Mouse (Mus musculus) inflammation-experienced regulatory T-cells, adult 6 months (primary cell): ENCODE results near the gene Lbh. TPM values are rescaled to one million over a fixed set of nuclear protein-coding genes. Genes with fewer than 3 reads are reported as not detected.

Source experiments
- ATAC-seq: one replicate; pipeline ENCODE4 v1.8.0; 2017
- polyA plus RNA-seq, 3 experiments: library from polyadenylated mRNA; unstranded; fragments of 100-300 nt; shearing (Covaris generic); gene quantifications; one replicate each; pipeline ENCODE4 v1.2.1; 2017

Gene Lbh
- polyA plus RNA-seq, 3 experiments from 2014 or later: 21.0 to 45.8 (median 30.0) TPM

DNA sequence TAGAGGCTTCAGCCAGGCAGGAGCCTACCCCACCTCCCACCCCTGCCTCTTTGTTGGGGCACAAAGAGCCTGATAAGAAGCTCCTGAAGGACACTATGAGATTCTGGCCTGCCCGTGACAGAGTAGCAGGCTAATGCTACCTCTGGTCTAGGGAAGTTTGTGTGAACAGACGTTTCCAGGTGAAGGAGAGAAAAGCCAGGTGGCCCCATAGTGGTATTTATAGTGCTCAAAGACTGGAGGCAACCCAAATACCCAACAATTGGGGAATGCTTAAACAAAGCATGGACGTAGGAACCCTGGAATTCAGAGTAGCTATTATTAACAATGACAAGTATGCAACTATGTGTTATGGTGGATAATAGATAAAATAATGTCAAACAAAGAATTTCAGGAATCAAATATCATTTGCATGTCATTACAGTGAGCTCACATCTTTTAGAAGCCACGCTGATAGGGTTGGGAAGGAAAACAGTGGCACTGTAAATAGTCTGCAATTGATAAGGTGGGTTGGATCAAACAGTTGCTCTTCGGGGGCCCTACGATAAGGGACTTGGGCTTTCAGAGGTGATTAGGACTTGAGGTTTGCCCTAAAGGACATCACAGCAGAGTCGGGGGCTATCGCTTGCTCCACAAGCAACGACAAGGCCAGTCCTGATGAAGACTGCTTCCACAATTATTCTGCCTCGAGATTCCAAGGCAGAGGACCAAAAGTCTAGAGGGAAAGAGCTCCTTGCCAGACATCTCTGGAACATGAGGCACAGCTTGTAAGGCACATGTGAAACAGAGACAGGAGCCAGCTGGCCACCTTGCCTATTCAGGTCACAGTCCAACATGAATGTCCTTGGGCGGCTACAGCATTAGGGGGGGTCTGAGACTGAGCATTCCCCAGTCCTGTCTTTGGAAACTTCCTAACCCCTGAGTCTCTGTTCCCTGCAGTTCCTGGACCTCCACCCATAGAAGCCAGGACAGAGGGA lies 58.4 kb downstream of the Lbh start:
- no peak for ATAC-seq

DNA sequence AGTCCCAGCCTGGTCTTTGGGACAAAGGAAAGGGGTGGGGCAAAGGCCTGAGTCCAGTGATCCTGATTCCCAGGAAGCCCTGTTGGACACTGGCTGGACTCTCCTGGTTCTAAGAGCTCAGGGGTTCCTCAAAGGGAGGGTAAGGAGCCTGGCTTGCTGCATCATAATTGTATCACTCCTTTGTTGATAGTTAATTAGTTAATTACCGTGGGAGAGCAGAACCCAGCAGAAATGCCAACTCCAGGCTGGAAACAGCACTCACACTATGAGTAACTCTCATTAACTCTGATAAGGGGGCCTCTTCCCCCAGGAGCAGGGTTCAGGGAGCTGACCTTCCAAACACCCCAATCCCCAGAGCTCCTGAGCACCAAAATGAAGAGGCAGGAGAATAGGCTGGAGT lies 59.5 kb downstream of the Lbh start:
- ATAC-seq: no peak

DNA sequence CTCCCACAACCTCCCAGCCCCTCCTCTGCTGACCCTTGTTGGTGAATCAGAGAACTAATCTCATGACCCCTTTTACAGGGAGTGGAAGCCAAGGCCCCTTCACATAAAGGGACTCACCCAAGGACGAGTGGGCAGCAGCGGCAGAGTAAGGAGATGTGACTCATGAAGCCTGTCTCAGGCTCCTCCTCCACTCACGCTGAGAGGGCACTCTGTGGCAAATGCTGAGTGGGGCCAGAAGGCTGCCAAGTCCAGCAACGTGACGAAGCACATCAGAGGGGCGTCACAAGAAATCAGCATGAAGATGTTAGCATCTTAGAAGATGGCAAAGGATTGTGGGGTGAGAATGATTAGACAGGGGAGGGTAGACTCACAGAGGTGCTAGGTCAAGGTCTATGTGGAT lies 64.1 kb downstream of the Lbh start:
- no peak for ATAC-seq

DNA sequence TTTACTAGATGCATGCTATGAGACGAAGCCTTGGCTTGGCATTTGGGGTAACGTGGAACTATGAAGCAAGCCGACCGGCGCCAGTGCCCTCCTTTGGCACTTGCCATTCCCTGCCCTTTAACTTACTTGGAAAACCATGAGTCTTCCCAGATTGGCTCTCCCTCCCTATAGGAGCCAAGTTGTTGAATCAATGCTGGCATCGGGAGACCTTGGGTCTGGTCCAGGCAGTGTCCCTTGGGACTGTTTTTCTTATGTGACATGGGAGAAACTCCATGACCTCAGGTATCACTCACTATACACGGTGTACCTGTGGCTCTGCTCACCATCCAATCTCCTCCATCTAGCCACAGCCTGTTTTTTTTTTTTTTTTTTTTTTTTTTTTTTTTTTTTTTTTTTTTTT lies 65.4 kb downstream of the Lbh start:
- no peak for ATAC-seq

DNA sequence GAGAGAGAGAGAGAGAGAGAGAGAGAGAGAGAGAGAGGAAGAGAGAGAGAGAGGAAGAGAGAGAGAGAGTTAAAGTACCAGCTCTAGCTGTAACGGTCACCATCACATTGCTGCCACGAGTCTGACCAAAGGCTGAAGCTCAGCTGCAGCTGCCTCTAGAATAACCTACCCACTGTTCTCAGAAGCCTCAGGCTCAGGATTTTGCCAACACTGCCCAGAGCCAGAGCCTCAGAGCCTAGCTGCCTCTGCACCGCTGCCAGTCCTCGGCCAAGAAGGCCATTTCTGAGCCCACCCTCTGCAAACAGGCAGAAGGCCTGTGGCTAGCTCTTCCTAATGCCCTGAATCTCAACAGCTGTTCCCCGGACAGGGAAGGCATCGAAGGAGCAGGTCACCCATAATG lies 70.9 kb downstream of the Lbh start:
- ATAC-seq: no peak

Other genes starting within 250 kb of the Lbh start
- gene Ypel5, start 81.9 kb upstream of the Lbh start, polyA plus RNA-seq: 10 to 100 TPM; 77.9 to 83.0 (median 79.6) TPM
- 10 to 100 TPM; 53.4 to 55.6 (median 53.7) TPM for gene Lclat1, start 189.7 kb downstream of the Lbh start, polyA plus RNA-seq